Mouse (Mus musculus) liver, embryonic 16.5 days (tissue): ENCODE measurements around the gene Osbpl3. TPM values are rescaled to one million over a fixed set of nuclear protein-coding genes. Genes with fewer than 3 reads are reported as not detected.

Experiments
- ATAC-seq: fragments of 200-750 bp; cut with Nextera tagmentation; 2 replicates; pipeline ENCODE4 v1.8.0; 2017; ENCODE audit warnings: low read depth, mild to moderate bottlenecking, moderate number of reproducible peaks, moderate library complexity
- H3K27ac ChIP-seq: fragments of 300-500 bp; sonication (generic); 2 replicates; pipeline ENCODE4 v1.5.1; 2014; ENCODE audit warnings: mild to moderate bottlenecking, low read length
- H3K27me3 ChIP-seq: fragments of 300-500 bp; sonication (generic); 2 replicates; pipeline ENCODE4 v1.6.1; 2014; ENCODE audit warnings: low read depth, low read length, mixed read lengths; ENCODE audit not compliant: control insufficient read depth, insufficient read depth
- H3K36me3 ChIP-seq: fragments of 300-500 bp; sonication (generic); 2 replicates; pipeline ENCODE4 v1.6.1; 2014; ENCODE audit warnings: mild to moderate bottlenecking; ENCODE audit not compliant: control insufficient read depth, insufficient read depth
- H3K4me1 ChIP-seq: fragments of 300-500 bp; sonication (generic); 2 replicates; pipeline ENCODE4 v1.6.1; 2014; ENCODE audit warnings: low read depth, low read length, mixed read lengths; ENCODE audit not compliant: control insufficient read depth
- H3K4me2 ChIP-seq: fragments of 300-500 bp; sonication (generic); 2 replicates; pipeline ENCODE4 v1.6.1; 2014; ENCODE audit warnings: low read depth, low read length, mixed read lengths
- H3K4me3 ChIP-seq: fragments of 300-500 bp; sonication (generic); 2 replicates; pipeline ENCODE4 v1.5.1; 2014; ENCODE audit warnings: low read depth, mild to moderate bottlenecking, low read length
- H3K9ac ChIP-seq: fragments of 300-500 bp; sonication (generic); 2 replicates; pipeline ENCODE4 v1.6.1; 2014; ENCODE audit warnings: low read depth, low read length
- H3K9me3 ChIP-seq: fragments of 300-500 bp; sonication (generic); replicated peaks from 2 replicates; pipeline ENCODE4 v1.6.1; 2016; ENCODE audit warnings: low read length; ENCODE audit not compliant: control insufficient read depth
- WGBS: fragments of 180-500 bp; shearing (Covaris S2); extraction: QIAGEN DNeasy Blood & Tissue Kit; methylation state at CpG from one replicate; pipeline ENCODE4 v1.1.7; 2014; ENCODE audit not compliant: insufficient replicate concordance; 5-methylcytosine and 5-hydroxymethylcytosine counted together
- polyA plus RNA-seq: library from polyadenylated mRNA; unstranded; fragments of >200 nt; fragmentation: Nextera tagmentation; extraction: Ambion mirVana; gene quantifications from 2 replicates; pipeline ENCODE4 v1.2.1, GENCODE M21; 2015

Gene Osbpl3
- polyA plus RNA-seq, 1 experiment from 2014 or later = 0.60 TPM

GRCm38 (mm10) chr6:50420413-50420812 is 35.6 kb downstream of the Osbpl3 start:
- H3K4me2 ChIP-seq = no peak overlapping the region
- no peak overlapping the region for H3K4me3 ChIP-seq
- no peaks in the 10 kb centered on the region for H3K4me1 ChIP-seq
- no peaks in the 10 kb centered on the region for H3K27me3 ChIP-seq
- H3K9ac ChIP-seq = no peak overlapping the region
- no peaks in the 10 kb centered on the region for H3K36me3 ChIP-seq
- H3K9me3 ChIP-seq = no peaks in the 10 kb centered on the region
- no peak overlapping the region for H3K27ac ChIP-seq
- 59% methylated on average over 2 of the region's 2 CpGs for WGBS
- no peak for ATAC-seq

- Histone ChIP-seq H3K27me3 (no peaks in the 10 kb centered on the region), H3K36me3 (no peaks in the 10 kb centered on the region), H3K9ac (no peak overlapping the region), H3K4me3 (no peak overlapping the region), H3K27ac (no peak overlapping the region), H3K9me3 (no peaks in the 10 kb centered on the region), H3K4me2 (no peak overlapping the region), H3K4me1 (no peaks in the 10 kb centered on the region)
- no peak for ATAC-seq
- 71% methylated on average over 10 of the region's 10 CpGs for WGBS
These were observed 36.3 kb downstream of the Osbpl3 start for GRCm38 (mm10) chr6:50419518-50420290.

- 71% methylated on average over 4 of the region's 4 CpGs for WGBS
- no peak for ATAC-seq
- H3K27me3 ChIP-seq = no peaks in the 10 kb centered on the region
- H3K4me1 ChIP-seq = no peaks in the 10 kb centered on the region
- H3K27ac ChIP-seq = no peak overlapping the region
- no peak overlapping the region for H3K4me2 ChIP-seq
- H3K4me3 ChIP-seq = no peak overlapping the region
- no peaks in the 10 kb centered on the region for H3K36me3 ChIP-seq
- H3K9ac ChIP-seq = no peak overlapping the region
- no peaks in the 10 kb centered on the region for H3K9me3 ChIP-seq
These were observed 37.0 kb downstream of the Osbpl3 start for GRCm38 (mm10) chr6:50418951-50419350.

GRCm38 (mm10) chr6:50416854-50417253 is 39.1 kb downstream of the Osbpl3 start:
- no peak overlapping the region for H3K4me2 ChIP-seq
- H3K9ac ChIP-seq = no peak overlapping the region
- ATAC-seq = no peak
- H3K4me1 ChIP-seq = no peaks in the 10 kb centered on the region
- H3K4me3 ChIP-seq = no peak overlapping the region
- H3K36me3 ChIP-seq = no peaks in the 10 kb centered on the region
- no peaks in the 10 kb centered on the region for H3K9me3 ChIP-seq
- H3K27ac ChIP-seq = no peak overlapping the region
- no peaks in the 10 kb centered on the region for H3K27me3 ChIP-seq
- whole genome bisulfite sequencing = 72% methylated on average over 5 of the region's 5 CpGs

GRCm38 (mm10) chr6:50415431-50415830 is 40.6 kb downstream of the Osbpl3 start:
- WGBS = 59% methylated on average over 6 of the region's 6 CpGs

GRCm38 (mm10) chr6:50414547-50414946 is 41.5 kb downstream of the Osbpl3 start:
- Histone ChIP-seq H3K4me3 (no peak overlapping the region), H3K4me2 (no peak overlapping the region), H3K27ac (no peak overlapping the region), H3K9me3 (no peaks in the 10 kb centered on the region), H3K4me1 (no peaks in the 10 kb centered on the region), H3K9ac (no peak overlapping the region), H3K27me3 (no peaks in the 10 kb centered on the region), H3K36me3 (no peaks in the 10 kb centered on the region)
- no peak for ATAC-seq
- 58% methylated on average over 6 of the region's 6 CpGs for WGBS

More at GRCm38 (mm10) chr6:50415431-50415830, 40.6 kb downstream of the Osbpl3 start:
- H3K4me3 ChIP-seq = no peak overlapping the region
- H3K4me1 ChIP-seq = no peaks in the 10 kb centered on the region
- H3K27me3 ChIP-seq = no peaks in the 10 kb centered on the region
- H3K36me3 ChIP-seq = no peaks in the 10 kb centered on the region
- H3K9me3 ChIP-seq = no peaks in the 10 kb centered on the region
- no peak overlapping the region for H3K9ac ChIP-seq
- no peak overlapping the region for H3K4me2 ChIP-seq
- H3K27ac ChIP-seq = no peak overlapping the region
- ATAC-seq = no peak

- H3K9ac ChIP-seq = no peak overlapping the region
- H3K27ac ChIP-seq = no peak overlapping the region
- H3K4me1 ChIP-seq = no peaks in the 10 kb centered on the region
- 59% methylated on average over 1 of the region's 1 CpGs for WGBS
- H3K4me3 ChIP-seq = no peak overlapping the region
- no peaks in the 10 kb centered on the region for H3K27me3 ChIP-seq
- H3K9me3 ChIP-seq = no peaks in the 10 kb centered on the region
- no peak for ATAC-seq
- no peak overlapping the region for H3K4me2 ChIP-seq
- no peaks in the 10 kb centered on the region for H3K36me3 ChIP-seq
These were observed 42.6 kb downstream of the Osbpl3 start for GRCm38 (mm10) chr6:50413381-50413780.

- no peaks in the 10 kb centered on the region for H3K9me3 ChIP-seq
- no peaks in the 10 kb centered on the region for H3K36me3 ChIP-seq
- no peaks in the 10 kb centered on the region for H3K4me1 ChIP-seq
- ATAC-seq = no peak
- 57% methylated on average over 4 of the region's 4 CpGs for WGBS
- no peak overlapping the region for H3K4me3 ChIP-seq
- no peak overlapping the region for H3K27ac ChIP-seq
- H3K27me3 ChIP-seq = no peaks in the 10 kb centered on the region
- no peak overlapping the region for H3K9ac ChIP-seq
- H3K4me2 ChIP-seq = no peak overlapping the region
These were observed 43.8 kb downstream of the Osbpl3 start for GRCm38 (mm10) chr6:50412174-50412573.

GRCm38 (mm10) chr6:50404698-50405097 is 51.3 kb downstream of the Osbpl3 start:
- Histone ChIP-seq H3K27ac (no peak overlapping the region), H3K4me2 (no peak overlapping the region), H3K4me1 (no peaks in the 10 kb centered on the region), H3K36me3 (no peaks in the 10 kb centered on the region), H3K27me3 (no peaks in the 10 kb centered on the region), H3K9ac (no peak overlapping the region), H3K4me3 (no peak overlapping the region), H3K9me3 (no peaks in the 10 kb centered on the region)
- ATAC-seq = no peak
- 74% methylated on average over 11 of the region's 11 CpGs for WGBS
